Mouse (Mus musculus): ENCODE data around the gene Ciapin1.

- no peak for TF ChIP-seq POLR2A (IDR thresholded peaks at IDR 0.05; ENCODE audit: low read depth, low read length)
- no peak for TF ChIP-seq CTCF (conservative IDR thresholded peaks at IDR 0.05; ENCODE audit: insufficient read depth, insufficient read length, low read depth, low read length)
Measured at GRCm38 (mm10) chr8:94781838-94782235, 56.3 kb downstream of the Ciapin1 start.

All from kidney, adult 2 months (tissue).